Mouse (Mus musculus): ENCODE results near the gene C2cd3. TPM values are rescaled to one million over a fixed set of nuclear protein-coding genes. Genes with fewer than 3 reads are reported as not detected.
A peak's percentile ranks its signal among the peaks of the same experiment; 100 is the strongest.
"Not testable (repeated sequence)": the region's sequence is repeated elsewhere in the genome, so short reads cannot be mapped to it uniquely, and the experiment has no call there.

The C2cd3 gene
- polyA plus RNA-seq, 1 experiment from 2014 or later = 22.9 TPM

DNA sequence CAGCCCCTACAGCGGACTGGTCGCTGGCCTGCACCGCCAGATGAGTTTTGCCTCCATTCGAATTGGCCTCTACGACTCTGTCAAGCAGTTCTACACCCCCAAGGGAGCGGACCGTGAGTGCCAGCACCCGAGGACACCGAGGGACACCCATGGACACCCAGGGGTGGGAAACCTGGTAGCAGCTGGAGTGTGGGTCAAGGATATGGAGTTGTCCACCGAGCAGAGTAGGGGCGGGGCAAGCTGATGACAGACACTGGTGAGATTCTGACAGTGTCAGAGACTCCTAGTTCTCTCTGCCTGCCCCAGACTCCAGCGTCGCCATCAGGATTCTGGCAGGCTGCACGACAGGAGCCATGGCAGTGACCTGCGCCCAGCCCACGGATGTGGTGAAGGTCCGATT is 108.1 kb downstream of the C2cd3 start:
- Histone ChIP-seq H3K27me3 (ENCODE audit: insufficient read depth, poor library complexity, severe bottlenecking) (peaks cover 12% of the 10 kb centered on the region; the same call in 1 of the 2 replicates), H3K27ac (no peak overlapping the region), H3K4me3 (no peak overlapping the region), H3K36me3 (no peaks in the 10 kb centered on the region), H3K4me1 (0 out of 2 replicates have a peak, but pooled peaks cover 10% of the 10 kb centered on the region), H3K9me3 (no peaks in the 10 kb centered on the region)
- WGBS = 73% methylated on average over 17 of the region's 17 CpGs
- no peak for DNase-seq (ENCODE audit: low spot score)

DNA sequence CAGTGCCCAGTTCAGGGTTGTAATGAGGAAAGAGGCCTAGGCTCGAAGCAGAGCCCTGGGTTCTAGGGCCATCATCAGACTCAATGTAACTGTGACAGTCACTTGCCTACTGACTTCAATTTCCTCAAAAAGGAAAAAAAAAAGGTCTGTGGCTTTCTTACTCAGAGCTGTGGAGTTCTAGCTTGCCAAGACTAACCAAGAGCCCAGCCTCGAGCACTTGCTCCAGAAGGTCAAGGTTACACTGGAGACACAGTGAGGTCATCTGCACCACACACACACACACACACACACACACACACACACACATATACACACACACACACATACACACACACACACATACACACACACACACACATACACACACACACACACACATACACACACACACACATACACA is 110.0 kb downstream of the C2cd3 start:
- WGBS = 82% methylated on average over 2 of the region's 2 CpGs
- not testable (repeated sequence) for H3K27ac ChIP-seq; H3K4me3 ChIP-seq; DNase-seq (ENCODE audit: low spot score); H3K9me3 ChIP-seq; H3K4me1 ChIP-seq; H3K36me3 ChIP-seq
- H3K27me3 ChIP-seq (ENCODE audit: insufficient read depth, poor library complexity, severe bottlenecking) = peaks cover 12% of the 10 kb centered on the region; the same call in 1 of the 2 replicates

DNA sequence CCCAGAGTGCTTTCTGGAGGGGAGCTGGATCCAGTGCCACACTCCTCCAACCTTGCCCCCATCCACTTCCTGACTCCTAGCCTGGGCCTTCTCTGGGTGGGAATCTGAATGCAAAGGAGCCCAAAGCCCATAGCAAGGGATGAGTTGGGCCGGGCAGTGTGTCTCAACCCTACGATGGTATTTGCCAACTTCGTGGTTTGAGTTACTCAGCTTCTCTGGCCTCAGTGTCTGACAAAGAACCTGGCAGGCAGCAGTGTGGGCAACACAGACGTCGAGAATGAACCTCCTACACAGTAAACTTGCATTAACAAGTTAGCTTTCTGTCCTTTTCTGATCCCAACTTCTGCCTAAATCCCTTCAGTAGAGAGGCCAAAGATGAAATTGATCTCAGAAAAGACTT is 112.5 kb downstream of the C2cd3 start:
- Histone ChIP-seq H3K27me3 (ENCODE audit: insufficient read depth, poor library complexity, severe bottlenecking) (peaks cover 12% of the 10 kb centered on the region; the same call in 1 of the 2 replicates), H3K9me3 (no peaks in the 10 kb centered on the region), H3K27ac (no peak overlapping the region), H3K36me3 (no peaks in the 10 kb centered on the region), H3K4me3 (no peak overlapping the region), H3K4me1 (peaks cover 11% of the 10 kb centered on the region)
- whole genome bisulfite sequencing = 87% methylated on average over 5 of the region's 5 CpGs
- DNase-seq (ENCODE audit: low spot score) = no peak

DNA sequence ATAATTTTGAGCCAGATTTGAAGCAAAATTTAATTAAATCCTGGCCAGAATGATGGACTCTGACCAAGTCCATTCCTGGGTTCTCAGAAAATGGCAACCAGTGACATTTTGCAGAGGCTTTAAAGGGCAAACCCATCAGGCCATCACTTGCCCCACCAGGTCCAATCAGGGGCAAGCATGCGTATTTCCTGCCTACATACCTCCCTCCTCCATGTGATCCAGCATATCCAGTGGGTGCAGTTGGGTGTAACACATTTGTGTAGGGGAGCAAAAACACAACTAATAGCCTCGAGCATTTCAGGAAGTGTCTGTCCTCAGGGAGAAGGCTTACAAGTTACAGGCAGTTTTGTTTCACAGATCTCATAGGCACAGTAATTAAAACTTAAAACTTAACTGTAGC is 115.3 kb downstream of the C2cd3 start:
- no peaks in the 10 kb centered on the region for H3K27me3 ChIP-seq (ENCODE audit: insufficient read depth, poor library complexity, severe bottlenecking)
- H3K9me3 ChIP-seq = no peaks in the 10 kb centered on the region
- DNase-seq (ENCODE audit: low spot score) = no peak
- peaks cover 6% of the 10 kb centered on the region for H3K4me1 ChIP-seq
- no peak overlapping the region for H3K4me3 ChIP-seq
- no peaks in the 10 kb centered on the region for H3K36me3 ChIP-seq
- 68% methylated on average over 2 of the region's 2 CpGs for WGBS
- no peak overlapping the region for H3K27ac ChIP-seq

DNA sequence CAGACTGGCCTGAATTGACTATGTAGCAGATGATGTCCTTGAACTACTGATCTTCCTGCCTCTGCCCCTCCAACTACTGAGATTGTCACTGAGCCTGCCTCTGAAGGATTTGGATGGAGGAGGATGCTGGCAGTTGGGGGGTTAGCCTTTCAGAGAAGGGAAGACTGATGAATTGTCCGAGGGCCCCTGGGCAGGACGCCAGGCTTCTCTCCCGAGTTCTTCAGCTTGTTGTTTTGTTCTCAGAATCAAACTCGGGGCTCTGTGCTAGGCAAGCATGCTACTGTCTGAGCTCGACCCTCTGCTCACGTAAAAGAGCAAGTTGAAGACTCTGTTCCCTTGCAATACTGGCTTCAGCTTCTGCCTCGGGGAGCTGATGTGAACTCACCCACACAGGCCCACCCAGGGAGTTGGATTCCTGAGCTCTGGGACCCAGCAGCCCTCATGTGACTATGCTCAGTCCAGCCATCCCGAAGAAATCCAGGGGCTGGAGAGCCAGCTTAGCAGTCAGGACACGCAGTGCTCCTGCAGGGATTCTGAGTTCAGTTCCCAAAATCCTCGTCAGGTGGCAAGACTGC is 116.5 kb downstream of the C2cd3 start:
- Histone ChIP-seq H3K27ac (no peak overlapping the region), H3K27me3 (ENCODE audit: insufficient read depth, poor library complexity, severe bottlenecking) (no peaks in the 10 kb centered on the region), H3K4me3 (no peak overlapping the region), H3K9me3 (no peaks in the 10 kb centered on the region), H3K36me3 (no peaks in the 10 kb centered on the region), H3K4me1 (peaks cover 18% of the 10 kb centered on the region)
- DNase-seq (ENCODE audit: low spot score) = no peak
- 47% methylated on average over 10 of the region's 10 CpGs for WGBS

DNA sequence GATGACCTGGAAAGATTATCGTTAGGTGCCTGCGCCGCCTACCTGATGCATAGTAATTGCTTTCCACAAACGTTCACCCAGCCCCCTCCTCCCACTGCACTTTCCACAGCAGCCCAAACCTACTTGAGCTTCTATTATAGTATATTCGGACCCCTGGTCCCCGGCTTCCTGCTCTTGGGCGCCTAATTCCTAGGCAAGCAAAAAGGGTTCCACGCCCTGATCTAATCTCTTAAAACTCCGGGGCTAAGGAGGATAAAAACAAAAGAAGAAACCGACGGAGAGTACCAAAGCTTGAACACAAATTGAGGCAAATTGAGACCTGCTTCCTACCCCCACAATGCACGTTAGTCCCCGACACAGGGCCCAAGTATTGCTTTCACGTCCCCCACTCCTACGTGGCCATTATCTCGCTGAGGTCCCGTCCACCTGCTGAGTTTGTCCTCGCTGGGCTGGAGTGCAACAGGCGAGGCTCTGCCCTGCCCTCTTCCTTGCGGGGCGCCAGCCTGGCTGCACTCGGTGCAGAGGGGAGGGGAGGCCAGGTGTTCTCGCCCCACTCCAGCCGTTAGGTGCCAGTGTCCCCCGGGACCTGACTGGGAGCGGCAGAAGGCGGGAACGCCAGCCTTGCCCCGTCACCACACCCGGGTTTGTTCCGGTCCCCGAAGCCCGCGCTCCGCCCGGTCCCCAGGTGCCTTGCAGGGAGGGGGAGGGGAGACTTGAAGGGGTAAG is 120.5 kb downstream of the C2cd3 start:
- DNase-seq (ENCODE audit: low spot score) = no peak
- peak overlapping the region; percentile 83 for H3K27ac ChIP-seq
- no peaks in the 10 kb centered on the region for H3K27me3 ChIP-seq (ENCODE audit: insufficient read depth, poor library complexity, severe bottlenecking)
- H3K4me1 ChIP-seq = peaks cover 54% of the 10 kb centered on the region
- H3K9me3 ChIP-seq = no peaks in the 10 kb centered on the region
- WGBS = 3% methylated on average over 35 of the region's 36 CpGs
- peak overlapping the region; percentile 62 for H3K4me3 ChIP-seq
- peaks cover 12% of the 10 kb centered on the region for H3K36me3 ChIP-seq

DNA sequence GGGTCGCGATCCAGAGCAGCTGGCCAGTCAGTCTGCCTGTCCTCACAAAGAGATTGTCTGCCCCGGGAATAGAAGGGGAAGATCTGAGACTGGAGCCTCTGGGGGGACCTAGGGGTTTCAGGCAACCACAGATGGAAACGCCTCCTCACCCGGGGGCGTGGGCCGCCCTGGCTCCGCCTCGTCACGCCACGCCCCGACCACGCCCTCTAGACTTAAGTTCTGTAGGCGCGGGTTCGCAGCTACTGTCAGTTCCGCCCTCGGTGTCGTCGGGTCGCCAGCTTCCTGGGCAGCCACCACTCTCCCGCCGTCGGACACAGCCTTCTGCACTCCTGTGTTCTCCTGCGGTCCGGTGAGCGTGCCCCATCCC is 121.1 kb downstream of the C2cd3 start, which contains the start of gene Ucp2:
Ucp2 (plus strand) TSS at position 221 of the 367 bp plus-strand sequence.
- Histone ChIP-seq H3K4me3 (peak within 1 kb of the TSS; percentile 62), H3K27ac (peak within 1 kb of the TSS; percentile 83), H3K36me3 (peaks cover 17% of the 10 kb centered on the region), H3K9me3 (no peaks in the 10 kb centered on the region), H3K4me1 (peaks cover 56% of the 10 kb centered on the region), H3K27me3 (ENCODE audit: insufficient read depth, poor library complexity, severe bottlenecking) (no peaks in the 10 kb centered on the region)
- peak; percentile 96 for DNase-seq (ENCODE audit: low spot score)
- WGBS = under 1% methylated on average over 27 of the region's 27 CpGs

DNA sequence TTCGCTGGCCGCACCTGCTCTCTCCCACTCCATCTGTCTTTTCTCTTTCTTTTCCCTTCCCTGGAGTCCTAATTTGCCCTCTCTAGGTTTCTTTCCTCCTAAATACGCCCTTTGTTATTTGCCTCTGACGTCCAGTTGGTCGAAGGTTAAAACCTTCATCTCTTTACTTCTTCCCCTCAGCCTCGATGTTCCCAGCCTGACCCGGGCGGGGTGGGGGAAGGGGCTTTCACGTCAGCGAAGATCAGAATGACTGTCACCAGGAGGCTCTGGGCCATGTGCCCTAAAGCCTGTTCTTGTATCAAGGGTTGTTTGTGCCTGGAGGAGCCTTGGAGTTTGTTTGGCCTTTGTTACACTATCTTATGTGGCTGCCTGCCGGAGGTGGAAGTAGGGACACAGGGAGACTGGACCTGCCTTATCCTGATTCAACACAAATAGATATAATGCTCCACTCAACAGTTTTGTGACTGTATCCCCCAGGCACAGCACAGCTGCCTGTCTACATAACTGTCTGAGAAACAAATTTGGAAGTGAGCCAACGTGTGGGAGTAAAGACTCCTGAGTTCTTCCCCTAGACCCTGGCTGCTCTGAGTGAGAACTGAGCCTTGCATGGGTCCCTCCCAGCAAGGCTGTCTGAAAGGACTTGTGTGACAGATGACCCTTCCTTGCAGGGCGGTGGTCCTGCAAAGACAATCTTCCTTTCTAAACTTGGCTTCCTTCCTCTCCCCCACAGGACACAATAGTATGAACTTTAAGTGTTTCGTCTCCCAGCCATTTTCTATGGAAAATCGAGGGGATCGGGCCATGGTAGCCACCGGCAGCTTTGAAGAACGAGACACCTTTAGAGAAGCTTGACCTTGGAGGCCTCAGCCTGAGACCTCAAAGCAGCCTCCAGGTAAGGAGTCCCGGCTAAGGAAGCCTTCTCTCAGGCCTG is 121.7 kb downstream of the C2cd3 start:
- 36% methylated on average over 19 of the region's 19 CpGs for WGBS
- Histone ChIP-seq H3K27ac (peak overlapping the region; percentile 83), H3K27me3 (ENCODE audit: insufficient read depth, poor library complexity, severe bottlenecking) (no peaks in the 10 kb centered on the region), H3K9me3 (no peaks in the 10 kb centered on the region), H3K36me3 (peaks cover 24% of the 10 kb centered on the region), H3K4me1 (peaks cover 52% of the 10 kb centered on the region), H3K4me3 (peak overlapping the region; percentile 62)
- no peak for DNase-seq (ENCODE audit: low spot score)

DNA sequence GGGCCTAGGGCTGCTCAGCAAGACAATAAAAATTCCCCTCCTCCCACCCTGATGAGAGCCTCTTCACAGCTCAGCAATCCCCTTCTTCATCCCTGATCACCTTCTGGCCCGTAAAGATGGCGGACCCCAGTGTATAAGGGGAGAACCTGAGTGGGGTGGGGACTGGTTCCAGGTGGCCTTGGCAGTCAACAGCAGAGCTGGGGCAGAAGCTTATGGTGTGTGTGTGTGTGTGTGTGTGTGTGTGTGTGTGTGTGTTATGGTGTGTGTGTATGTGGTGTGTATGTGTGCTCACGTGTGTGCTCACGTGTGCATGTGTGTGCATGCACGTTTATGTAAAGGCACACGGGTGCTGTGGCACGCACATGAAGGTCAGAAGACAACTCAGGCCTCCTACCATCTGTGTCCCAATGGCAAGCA is 122.4 kb downstream of the C2cd3 start:
- H3K4me3 ChIP-seq = peak overlapping the region; percentile 62
- H3K36me3 ChIP-seq = peaks cover 30% of the 10 kb centered on the region
- DNase-seq (ENCODE audit: low spot score) = no peak
- WGBS = 82% methylated on average over 7 of the region's 7 CpGs
- no peaks in the 10 kb centered on the region for H3K27me3 ChIP-seq (ENCODE audit: insufficient read depth, poor library complexity, severe bottlenecking)
- peaks cover 51% of the 10 kb centered on the region for H3K4me1 ChIP-seq
- peak overlapping the region; percentile 83 for H3K27ac ChIP-seq
- no peaks in the 10 kb centered on the region for H3K9me3 ChIP-seq

DNA sequence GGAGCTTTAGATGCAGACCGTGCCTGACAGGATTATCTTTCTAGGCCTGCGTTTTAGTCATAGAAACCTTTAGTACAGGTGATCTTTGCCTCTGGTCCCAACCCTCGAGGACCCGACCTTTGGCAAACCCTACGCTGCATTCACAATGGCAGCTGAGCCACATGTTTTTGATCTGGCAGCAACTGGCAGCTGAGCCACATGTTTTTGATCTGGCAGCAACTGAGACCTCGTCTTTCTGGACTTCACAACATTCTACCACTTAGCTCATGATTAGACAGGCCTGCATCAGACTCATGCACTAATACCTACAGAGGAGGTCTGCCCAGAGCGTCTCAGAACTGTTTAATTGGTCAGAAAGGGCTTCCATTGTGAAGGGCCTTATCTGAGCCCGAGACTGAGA is 123.0 kb downstream of the C2cd3 start:
- no peak for DNase-seq (ENCODE audit: low spot score)
- Histone ChIP-seq H3K4me1 (peaks cover 57% of the 10 kb centered on the region), H3K27ac (peak overlapping the region; percentile 83), H3K27me3 (ENCODE audit: insufficient read depth, poor library complexity, severe bottlenecking) (no peaks in the 10 kb centered on the region), H3K36me3 (peaks cover 37% of the 10 kb centered on the region), H3K9me3 (no peaks in the 10 kb centered on the region), H3K4me3 (peak overlapping the region; percentile 62)
- WGBS = 48% methylated on average over 8 of the region's 8 CpGs

DNA sequence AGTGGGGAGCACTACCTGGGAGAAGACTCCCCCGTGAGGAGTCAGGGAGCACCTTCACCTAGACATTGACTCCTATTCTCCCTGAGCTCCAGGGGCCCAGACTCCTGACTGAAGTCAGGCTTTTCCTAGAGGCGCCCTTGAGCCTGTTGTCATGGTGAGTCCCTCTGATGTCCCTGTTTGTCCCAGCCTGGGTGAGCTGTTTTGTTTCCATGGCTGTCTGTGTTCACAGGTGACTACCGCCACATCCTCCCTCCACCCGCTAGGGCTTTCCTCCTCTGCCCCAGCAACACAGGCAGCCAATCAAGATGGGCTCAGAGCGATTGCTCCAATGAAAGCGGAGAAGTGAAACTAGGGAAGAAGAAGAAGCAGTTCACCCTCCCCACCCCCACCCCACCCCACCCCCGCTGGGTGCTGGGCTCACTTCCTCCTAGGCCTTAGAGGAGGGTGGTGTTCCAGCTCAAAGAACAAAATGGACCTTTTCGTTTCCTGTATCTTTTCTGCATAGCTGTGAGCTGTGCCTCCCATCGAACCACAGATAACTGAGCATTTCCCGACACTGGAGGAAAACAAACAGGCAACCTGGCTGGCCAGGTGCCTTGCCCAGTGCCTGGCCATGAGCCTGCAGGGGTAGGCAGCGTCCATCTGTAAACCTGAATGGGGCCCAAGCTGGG is 123.7 kb downstream of the C2cd3 start:
- 25% methylated on average over 11 of the region's 11 CpGs for WGBS
- no peaks in the 10 kb centered on the region for H3K9me3 ChIP-seq
- peaks cover 38% of the 10 kb centered on the region for H3K36me3 ChIP-seq
- H3K4me1 ChIP-seq = peaks cover 62% of the 10 kb centered on the region
- H3K27me3 ChIP-seq (ENCODE audit: insufficient read depth, poor library complexity, severe bottlenecking) = no peaks in the 10 kb centered on the region
- H3K27ac ChIP-seq = peak overlapping the region; percentile 83
- DNase-seq (ENCODE audit: low spot score) = peak; percentile 93
- peak overlapping the region; percentile 62 for H3K4me3 ChIP-seq

DNA sequence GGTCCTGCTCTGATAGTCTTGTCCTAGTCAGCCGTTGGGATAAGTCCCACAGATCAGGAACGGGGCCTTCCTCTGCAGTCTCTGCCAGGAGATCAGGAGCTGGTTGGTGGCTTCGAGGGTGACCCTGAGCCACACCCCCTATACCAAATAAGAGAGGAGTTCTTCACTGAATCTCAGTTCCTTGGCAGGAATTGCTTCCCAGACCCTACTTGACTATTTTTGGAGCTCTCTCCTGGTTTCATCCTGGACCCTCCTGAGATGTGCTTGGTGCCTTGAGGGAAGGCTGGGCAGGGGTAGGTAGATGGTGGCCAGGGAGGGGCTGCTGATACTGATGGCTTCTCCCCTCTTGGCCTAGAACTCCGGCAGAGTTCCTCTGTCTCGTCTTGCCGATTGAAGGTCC is 124.3 kb downstream of the C2cd3 start:
- H3K27ac ChIP-seq = peak overlapping the region; percentile 83
- DNase-seq (ENCODE audit: low spot score) = no peak
- H3K4me1 ChIP-seq = peaks cover 62% of the 10 kb centered on the region
- H3K36me3 ChIP-seq = peaks cover 38% of the 10 kb centered on the region
- H3K27me3 ChIP-seq (ENCODE audit: insufficient read depth, poor library complexity, severe bottlenecking) = no peaks in the 10 kb centered on the region
- 65% methylated on average over 6 of the region's 6 CpGs for WGBS
- peak overlapping the region; percentile 62; the same call in 1 of the 2 replicates for H3K4me3 ChIP-seq
- H3K9me3 ChIP-seq = no peaks in the 10 kb centered on the region
